Mouse (Mus musculus) spleen, adult 2 months (tissue): ENCODE measurements around the gene Agr2. TPM values are rescaled to one million over a fixed set of nuclear protein-coding genes. Genes with fewer than 3 reads are reported as not detected.

Experiments
- DNase-seq, 2 experiments: peaks; one replicate each; pipeline versions ENCODE4 v3.0.0 to v3.0.0-alpha.2; 2012 to 2021; ENCODE audit warnings: low spot score in 2 of 2, low read depth in 1 of 2
- H3K27ac ChIP-seq: fragments of 200-500 bp; 2 replicates; pipeline ENCODE4 v1.5.1; 2012; ENCODE audit warnings: low read length, inconsistent platforms; ENCODE audit not compliant: insufficient read depth
- H3K27me3 ChIP-seq: fragments of 200-500 bp; 2 replicates; pipeline ENCODE4 v1.6.1; 2012; ENCODE audit warnings: mild to moderate bottlenecking, moderate library complexity, low read length, inconsistent platforms; ENCODE audit not compliant: control insufficient read depth, insufficient read depth
- H3K36me3 ChIP-seq: fragments of 200-500 bp; 2 replicates; pipeline ENCODE4 v1.6.1; 2012; ENCODE audit warnings: mild to moderate bottlenecking, low read length, inconsistent platforms; ENCODE audit not compliant: control insufficient read depth, insufficient read depth
- H3K4me1 ChIP-seq: fragments of 200-500 bp; 2 replicates; pipeline ENCODE4 v1.6.1; 2011; ENCODE audit warnings: inconsistent platforms; ENCODE audit not compliant: control insufficient read depth, insufficient read depth, insufficient read length
- H3K4me3 ChIP-seq: fragments of 200-500 bp; 2 replicates; pipeline ENCODE4 v1.5.1; 2011; ENCODE audit warnings: mild to moderate bottlenecking, inconsistent platforms; ENCODE audit not compliant: insufficient read depth, insufficient read length; ENCODE audit errors: extremely low read depth
- CTCF ChIP-seq: fragments of 200-500 bp; IDR thresholded peaks from 2 replicates; pipeline ENCODE4 v1.5.1; 2011; ENCODE audit warnings: mild to moderate bottlenecking, inconsistent platforms; ENCODE audit not compliant: insufficient read depth, insufficient read length, insufficient replicate concordance; ENCODE audit errors: extremely low read depth
- POLR2A ChIP-seq: fragments of 200-500 bp; IDR thresholded peaks from 2 replicates; pipeline ENCODE4 v1.6.1; 2011; ENCODE audit warnings: low read depth, low read length, inconsistent platforms
- WGBS: fragments of 180-500 bp; shearing (Covaris S2); methylation state at CpG from one replicate; pipeline ENCODE4 v1.1.7; 2018; 5-methylcytosine and 5-hydroxymethylcytosine counted together
- polyA plus RNA-seq: library from polyadenylated mRNA; depleted of rRNA; stranded (reverse); fragments of >200 nt; gene quantifications from 2 replicates; pipeline ENCODE4 v1.2.3, GENCODE M21; 2012; rRNA removed

Agr2 gene
- polyA plus RNA-seq, 1 experiment, result not detected

GRCm38 (mm10) chr12:36042348-36042778 lies 49.7 kb downstream of the Agr2 start, which contains the start of gene Tspan13:
Gene Tspan13, minus strand, starts transcription at chr12:36042500.
- Histone ChIP-seq H3K4me1 (peaks cover 4% of the 10 kb centered on the region), H3K36me3 (no peaks in the 10 kb centered on the region), H3K27me3 (no peaks in the 10 kb centered on the region), H3K27ac (peak within 1 kb of the TSS; percentile 94), H3K4me3 (peak within 1 kb of the TSS; percentile 97)
- TF ChIP-seq POLR2A (peak; percentile 86), CTCF (no peak)
- WGBS, result under 1% methylated on average over 35 of the region's 35 CpGs
- DNase-seq, result peak; percentile 87 to 94

GRCm38 (mm10) chr12:36044691-36045090 lies 52.0 kb downstream of the Agr2 start:
- DNase-seq, result no peak
- Histone ChIP-seq H3K4me3 (no peak overlapping the region), H3K4me1 (peaks cover 4% of the 10 kb centered on the region), H3K27me3 (no peaks in the 10 kb centered on the region), H3K27ac (no peak overlapping the region), H3K36me3 (no peaks in the 10 kb centered on the region)
- no peak for TF ChIP-seq POLR2A
- TF ChIP-seq CTCF, result no peak
- 74% methylated on average over 2 of the region's 2 CpGs for WGBS

- Histone ChIP-seq H3K27me3 (no peaks in the 10 kb centered on the region), H3K4me3 (no peak overlapping the region), H3K36me3 (no peaks in the 10 kb centered on the region), H3K4me1 (no peaks in the 10 kb centered on the region), H3K27ac (no peak overlapping the region)
- TF ChIP-seq POLR2A (no peak), CTCF (no peak)
- no peak for DNase-seq
- 6% methylated on average over 5 of the region's 5 CpGs for WGBS
These were observed 53.5 kb downstream of the Agr2 start for GRCm38 (mm10) chr12:36046196-36046595.

- Histone ChIP-seq H3K4me3 (no peak overlapping the region), H3K4me1 (no peaks in the 10 kb centered on the region), H3K27me3 (no peaks in the 10 kb centered on the region), H3K27ac (no peak overlapping the region), H3K36me3 (no peaks in the 10 kb centered on the region)
- no peak for DNase-seq
- WGBS, result 90% methylated on average over 2 of the region's 2 CpGs
- TF ChIP-seq CTCF (no peak), POLR2A (no peak)
These were observed 54.9 kb downstream of the Agr2 start for GRCm38 (mm10) chr12:36047593-36047992.

- no peaks in the 10 kb centered on the region for H3K27me3 ChIP-seq
These were observed 57.6 kb downstream of the Agr2 start for GRCm38 (mm10) chr12:36050276-36050675.

More at GRCm38 (mm10) chr12:36050276-36050675, 57.6 kb downstream of the Agr2 start:
- H3K4me3 ChIP-seq, result no peak overlapping the region
- no peaks in the 10 kb centered on the region for H3K36me3 ChIP-seq
- no peak overlapping the region for H3K27ac ChIP-seq
- TF ChIP-seq POLR2A (no peak), CTCF (no peak)
- DNase-seq, result no peak
- WGBS, result 91% methylated on average over 1 of the region's 1 CpGs
- no peaks in the 10 kb centered on the region for H3K4me1 ChIP-seq

Other genes starting within 250 kb of the Agr2 start
- not detected in 2 replicates for gene Agr3, start 67.3 kb upstream of the Agr2 start, polyA plus RNA-seq
- 298 and 415 TPM in 2 replicates for gene Tspan13, start 49.6 kb downstream of the Agr2 start, polyA plus RNA-seq
- gene Ankmy2, start 164.2 kb downstream of the Agr2 start, polyA plus RNA-seq, result 3.6 and 4.2 TPM in 2 replicates
- gene Bzw2, start 165.2 kb downstream of the Agr2 start, polyA plus RNA-seq, result 8.2 and 12.1 TPM in 2 replicates